Mouse (Mus musculus) CH12.LX (cell line): ENCODE results near the gene Prpf40b. TPM values are rescaled to one million over a fixed set of nuclear protein-coding genes. Genes with fewer than 3 reads are reported as not detected.
"Not testable (repeated sequence)": the region's sequence is repeated elsewhere in the genome, so short reads cannot be mapped to it uniquely, and the experiment has no call there.

Source experiments
- DNase-seq: peaks from one replicate; pipeline ENCODE4 v3.0.0-alpha.2; 2013; ENCODE audit errors: extremely low read depth
- H3K27ac ChIP-seq: 2 replicates; pipeline ENCODE4 v1.5.1; 2012; ENCODE audit warnings: low read depth, mild to moderate bottlenecking, control low read depth, moderate library complexity; ENCODE audit not compliant: insufficient read depth
- H3K27me3 ChIP-seq: replicated peaks from 2 replicates; pipeline ENCODE3; 2012; ENCODE audit warnings: inconsistent platforms
- H3K36me3 ChIP-seq, 2 experiments: replicated peaks in 1 of 2; 2 replicates each; pipeline versions ENCODE3 to v1.6.1; 2012; ENCODE audit warnings: inconsistent platforms in 1 of 2, low read length in 1 of 2, mild to moderate bottlenecking in 1 of 2, mixed read lengths in 1 of 2, moderate library complexity in 1 of 2; ENCODE audit not compliant: control insufficient read depth in 1 of 2, insufficient read depth in 1 of 2
- H3K4me1 ChIP-seq, 2 experiments: 2 replicates each; pipeline ENCODE4 v1.6.1; 2012; ENCODE audit warnings: inconsistent platforms in 1 of 2, moderate library complexity in 1 of 2; ENCODE audit not compliant: insufficient read depth in 2 of 2, control insufficient read depth in 1 of 2
- H3K4me2 ChIP-seq: 2 replicates; pipeline ENCODE4 v1.6.1; 2012; ENCODE audit warnings: low read depth, mild to moderate bottlenecking, control low read depth; ENCODE audit not compliant: poor library complexity, insufficient read depth, severe bottlenecking
- H3K4me3 ChIP-seq, 3 experiments: fragments of 150-350 bp in 1 of 3; sonication (generic) in 1 of 3; replicated peaks in 1 of 3; 2 replicates each; pipeline versions ENCODE3 to v1.5.1; 2011 to 2012; ENCODE audit warnings: low read depth in 2 of 3, low read length in 2 of 3, mild to moderate bottlenecking in 2 of 3, moderate library complexity in 2 of 3, control low read depth in 1 of 3, improper control_type of control experiment in 1 of 3, inconsistent platforms in 1 of 3, mixed read lengths in 1 of 3; ENCODE audit not compliant: poor library complexity in 1 of 3
- H3K79me2 ChIP-seq: replicated peaks from 2 replicates; pipeline ENCODE4 v1.6.1; 2012; ENCODE audit warnings: mild to moderate bottlenecking, moderate library complexity; ENCODE audit not compliant: control insufficient read depth, poor library complexity, insufficient read depth, severe bottlenecking; ENCODE audit errors: extremely low read depth
- H3K9ac ChIP-seq: 2 replicates; pipeline ENCODE4 v1.6.1; 2012; ENCODE audit warnings: low read depth, mild to moderate bottlenecking, control low read depth, moderate library complexity; ENCODE audit not compliant: insufficient read depth
- H3K9me3 ChIP-seq: replicated peaks from 2 replicates; pipeline ENCODE3; 2012; ENCODE audit warnings: low read length, inconsistent platforms, mixed read lengths
- BHLHE40 ChIP-seq: IDR thresholded peaks from 2 replicates; pipeline ENCODE4 v1.6.1; 2011; ENCODE audit warnings: mild to moderate bottlenecking, low read depth, low read length, improper control_type of control experiment
- CHD1 ChIP-seq: IDR thresholded peaks from 2 replicates; pipeline ENCODE4 v1.6.1; 2012; ENCODE audit warnings: low read depth, low read length, improper control_type of control experiment, inconsistent platforms
- GABPA ChIP-seq: IDR thresholded peaks from 2 replicates; pipeline ENCODE4 v1.6.1; 2012; ENCODE audit warnings: low read depth, low read length, improper control_type of control experiment, inconsistent platforms; ENCODE audit not compliant: insufficient replicate concordance
- IRF4 ChIP-seq: IDR thresholded peaks from 2 replicates; pipeline ENCODE4 v1.6.1; 2014; ENCODE audit warnings: low read depth, mild to moderate bottlenecking, inconsistent platforms, low read length, improper control_type of control experiment
- JUN ChIP-seq: IDR thresholded peaks from 2 replicates; pipeline ENCODE4 v1.6.1; 2011; ENCODE audit warnings: low read depth, mild to moderate bottlenecking, low read length, improper control_type of control experiment, moderate library complexity; ENCODE audit not compliant: insufficient read depth
- JUND ChIP-seq: conservative IDR thresholded peaks from 2 replicates; pipeline ENCODE4 v1.6.1; 2011; ENCODE audit warnings: low read depth, low read length, improper control_type of control experiment
- KAT2A ChIP-seq: IDR thresholded peaks from 2 replicates; pipeline ENCODE4 v1.6.1; 2012; ENCODE audit warnings: low read length, improper control_type of control experiment, inconsistent platforms; ENCODE audit not compliant: insufficient replicate concordance
- MAFK ChIP-seq: IDR thresholded peaks from 2 replicates; pipeline ENCODE4 v1.6.1; 2011; ENCODE audit warnings: low read length, improper control_type of control experiment; ENCODE audit not compliant: insufficient replicate concordance
- MAX ChIP-seq: IDR thresholded peaks from 2 replicates; pipeline ENCODE4 v1.6.1; 2011; ENCODE audit warnings: low read length, improper control_type of control experiment
- NELFE ChIP-seq: IDR thresholded peaks from 2 replicates; pipeline ENCODE4 v1.6.1; 2011; ENCODE audit warnings: low read depth, low read length, improper control_type of control experiment
- NRF1 ChIP-seq: IDR thresholded peaks from 2 replicates; pipeline ENCODE4 v1.6.1; 2014; ENCODE audit warnings: low read depth, mild to moderate bottlenecking, inconsistent platforms, low read length, improper control_type of control experiment, moderate library complexity
- PAX5 ChIP-seq: IDR thresholded peaks from 2 replicates; pipeline ENCODE4 v1.6.1; 2012; ENCODE audit warnings: low read length, inconsistent platforms, mixed read lengths
- TBP ChIP-seq: conservative IDR thresholded peaks from 2 replicates; pipeline ENCODE4 v1.6.1; 2011; ENCODE audit warnings: low read depth, low read length, improper control_type of control experiment
- TCF12 ChIP-seq: IDR thresholded peaks from 2 replicates; pipeline ENCODE4 v1.6.1; 2014; ENCODE audit warnings: low read depth, mild to moderate bottlenecking, inconsistent platforms, low read length, improper control_type of control experiment
- UBTF ChIP-seq: IDR thresholded peaks from 2 replicates; pipeline ENCODE4 v1.6.1; 2012; ENCODE audit warnings: low read depth, mild to moderate bottlenecking, inconsistent platforms, low read length, improper control_type of control experiment, moderate library complexity
- USF2 ChIP-seq: conservative IDR thresholded peaks from 2 replicates; pipeline ENCODE4 v1.6.1; 2011; ENCODE audit warnings: low read depth, low read length, improper control_type of control experiment
- ZKSCAN1 ChIP-seq: IDR thresholded peaks from 2 replicates; pipeline ENCODE4 v1.6.1; 2012; ENCODE audit warnings: low read depth, inconsistent platforms, low read length, improper control_type of control experiment, borderline replicate concordance
- dilution Hi-C: fragments of 300-500 bp; cut with MboI; formaldehyde crosslinking; loops from 2 replicates; pipeline ENCODE4 v1.14.3; 2020; ENCODE audit warnings: low sequenced_read_pairs; ENCODE audit not compliant: extremely low pct_unique_long_range_greater_than_20kb, extremely low pct_ligation_motif_present
- in situ Hi-C: fragments of 300-500 bp; cut with MboI; formaldehyde crosslinking; loops from 3 replicates; pipeline ENCODE4 v1.14.3; 2019; ENCODE audit warnings: low sequenced_read_pairs, low pct_ligation_motif_present, low pct_unique_long_range_greater_than_20kb, mixed read lengths
- polyA plus RNA-seq: library from polyadenylated mRNA; unstranded; fragments of >175 nt; gene quantifications from 2 replicates; pipeline ENCODE4 v1.2.1, GENCODE M21; 2012; ENCODE audit warnings: low read depth; ENCODE audit not compliant: insufficient read length
- total RNA-seq, 2 experiments: library from RNA; depleted of rRNA; stranded (reverse); fragments of 300-350 nt in 1 of 2; fragments of >200 nt in 1 of 2; gene quantifications; 2 replicates each; pipeline ENCODE4 v1.2.3; 2012 to 2014

Prpf40b gene
- total and polyA plus RNA-seq, 3 experiments: 11.7 to 31.8 (median 27.9) TPM

GRCm38 (mm10) chr15:99248972-99249371 lies 45.9 kb upstream of the Prpf40b start:
- Histone ChIP-seq H3K9ac (no peak overlapping the region), H3K36me3 (peaks cover 48 to 62% of the 10 kb centered on the region in 2 experiments)
- no peak for TF ChIP-seq NRF1
- TF ChIP-seq TBP: no peak
- TF ChIP-seq MAX: no peak
- no peak for TF ChIP-seq USF2
- no peak for TF ChIP-seq BHLHE40
- no peak for TF ChIP-seq CHD1
- no peak for TF ChIP-seq PAX5
- no peak for TF ChIP-seq IRF4
- TF ChIP-seq JUND: no peak
- TF ChIP-seq TCF12: no peak
- no peak for TF ChIP-seq KAT2A
- TF ChIP-seq NELFE: no peak
- TF ChIP-seq JUN: no peak
- TF ChIP-seq MAFK: no peak
- TF ChIP-seq, all 38 proteins: peak for 0
- Histone ChIP-seq H3K4me2 (no peak overlapping the region), H3K27me3 (no peaks in the 10 kb centered on the region), H3K79me2 (peaks cover 2% of the 10 kb centered on the region; the same call in 1 of the 2 replicates), H3K27ac (no peak overlapping the region), H3K4me1 (peaks cover 4 to 21% of the 10 kb centered on the region in 2 experiments), H3K9me3 (no peaks in the 10 kb centered on the region), H3K4me3 (no peak overlapping the region)
- no peak for DNase-seq
- in situ Hi-C loops (no loop called here), dilution Hi-C loops (no loop called here)

GRCm38 (mm10) chr15:99249938-99250337 lies 44.9 kb upstream of the Prpf40b start:
- peaks cover 4 to 31% of the 10 kb centered on the region in 2 experiments for H3K4me1 ChIP-seq
- no peak overlapping the region for H3K4me2 ChIP-seq
- H3K27me3 ChIP-seq: no peaks in the 10 kb centered on the region
- H3K79me2 ChIP-seq: peaks cover 2% of the 10 kb centered on the region; the same call in 1 of the 2 replicates
- in situ Hi-C loops: no loop called here
- H3K9me3 ChIP-seq: no peaks in the 10 kb centered on the region
- no peak overlapping the region for H3K9ac ChIP-seq
- H3K27ac ChIP-seq: no peak overlapping the region
- DNase-seq: no peak
- TF ChIP-seq ZKSCAN1 (no peak), PAX5 (no peak), UBTF (no peak), GABPA (no peak)
- TF ChIP-seq, all 38 proteins: peak for 0
- H3K36me3 ChIP-seq: peaks cover 38 to 53% of the 10 kb centered on the region in 2 experiments
- dilution Hi-C loops: no loop called here
- H3K4me3 ChIP-seq: no peak overlapping the region

- H3K27ac ChIP-seq, dilution Hi-C loops, DNase-seq, H3K27me3 ChIP-seq, H3K9me3 ChIP-seq, in situ Hi-C loops, H3K79me2 ChIP-seq: not testable (repeated sequence)
- H3K36me3 ChIP-seq: peaks cover 30 to 45% of the 10 kb centered on the region in 2 experiments
- peak overlapping the region; percentile 34 for H3K9ac ChIP-seq
- H3K4me2 ChIP-seq: peak overlapping the region; percentile 70
- peak overlapping the region; percentile 51 to 85 (median 57) for H3K4me3 ChIP-seq
- H3K4me1 ChIP-seq: peaks cover 8 to 39% of the 10 kb centered on the region in 2 experiments
Observed at GRCm38 (mm10) chr15:99251111-99251510, 43.8 kb upstream of the Prpf40b start.
